Mouse (Mus musculus) urinary bladder, postnatal 4 days (tissue): ENCODE data around the gene Grb14.

ENCODE experiments used
- DNase-seq, 2 experiments: peaks; one replicate each; pipeline ENCODE4 v3.0.0; 2021 to 2022; ENCODE audit warnings: low spot score in 2 of 2

Grb14 gene

GRCm38 (mm10) chr2:64974549-64974948, 50.2 kb downstream of the Grb14 start:
- DNase-seq, result no peak

DNA sequence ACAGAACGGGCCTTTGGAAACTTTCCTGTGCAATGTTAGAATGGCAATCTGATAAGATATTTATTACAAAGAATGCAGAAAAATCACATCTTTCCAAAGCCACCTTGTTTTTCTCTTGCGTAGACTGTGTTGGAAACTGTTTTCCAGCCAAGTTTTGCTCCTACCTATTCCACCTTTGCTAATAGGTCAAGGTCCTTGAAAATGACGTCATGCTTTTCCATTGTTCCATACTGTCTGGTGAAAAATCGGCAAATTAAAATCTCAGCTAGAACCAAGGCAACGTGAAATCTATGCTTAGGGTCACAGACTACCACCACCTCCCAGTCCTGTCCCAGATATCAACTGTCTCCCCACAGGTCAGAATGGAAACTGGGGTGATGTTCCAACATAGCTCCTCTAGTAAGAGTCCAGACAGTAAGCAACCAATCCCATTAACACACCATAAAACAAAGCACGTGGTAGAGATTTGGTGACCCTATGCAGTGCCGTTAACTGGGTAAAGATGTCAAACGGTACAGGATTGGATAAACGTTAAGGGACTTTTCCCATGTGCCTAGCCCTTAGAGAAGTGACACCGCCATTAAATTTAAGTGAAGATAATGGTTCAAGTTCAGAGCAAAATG, 50.9 kb downstream of the Grb14 start:
- no peak for DNase-seq

GRCm38 (mm10) chr2:64973125-64973524, 51.7 kb downstream of the Grb14 start:
- DNase-seq, result no peak

GRCm38 (mm10) chr2:64971828-64972227, 53.0 kb downstream of the Grb14 start:
- no peak for DNase-seq

- DNase-seq, result no peak
These were observed 53.8 kb downstream of the Grb14 start for GRCm38 (mm10) chr2:64970992-64971391.

DNA sequence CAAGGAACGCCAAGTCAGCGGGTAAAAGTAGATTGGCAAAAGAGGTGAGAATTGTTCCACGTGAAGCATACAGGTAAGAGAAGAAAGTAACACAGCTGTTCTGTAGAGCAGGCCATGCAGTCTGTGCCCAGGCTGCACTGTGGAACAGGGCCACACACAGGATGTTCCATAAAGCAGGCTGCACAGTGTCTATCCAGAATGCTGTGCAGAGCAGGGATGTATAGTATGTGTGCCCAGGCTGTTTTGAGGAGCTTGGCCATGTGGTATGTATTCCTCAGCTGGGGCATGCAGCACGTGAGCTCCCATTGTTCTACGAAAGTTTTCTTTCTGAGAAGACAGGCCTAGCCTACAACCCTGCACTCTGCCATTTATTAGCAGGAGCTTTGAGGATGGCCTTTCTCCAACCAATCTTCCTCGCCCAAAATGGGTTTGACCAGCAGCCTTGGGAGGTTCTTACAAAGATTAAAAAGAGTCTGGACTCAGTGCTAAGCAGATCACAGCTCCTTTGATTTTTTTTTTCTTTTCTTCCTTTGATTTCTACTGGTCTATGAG, 57.8 kb downstream of the Grb14 start:
- no peak for DNase-seq

DNA sequence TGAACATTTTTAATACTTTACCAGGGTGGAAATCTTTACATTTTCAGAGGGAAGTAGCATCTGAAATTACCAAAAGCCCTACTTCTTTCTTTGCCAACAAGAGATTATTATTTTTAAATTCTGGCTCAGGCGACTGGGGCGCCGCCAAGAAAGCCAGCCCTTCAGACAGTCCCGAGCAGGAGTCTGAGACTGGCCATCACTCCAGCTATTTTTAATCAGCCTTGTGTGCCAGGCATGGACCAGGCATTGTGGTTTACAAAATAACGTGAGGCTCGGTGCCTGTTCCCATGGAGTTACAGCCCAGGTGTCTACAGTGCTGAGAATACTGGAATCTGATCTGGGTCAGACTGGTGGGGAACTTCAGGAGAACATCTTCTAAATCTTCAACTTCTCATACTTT, 58.5 kb downstream of the Grb14 start:
- DNase-seq, result no peak

GRCm38 (mm10) chr2:64965227-64965864, 59.4 kb downstream of the Grb14 start:
- no peak for DNase-seq

GRCm38 (mm10) chr2:64962196-64962595, 62.6 kb downstream of the Grb14 start:
- no peak for DNase-seq

- DNase-seq, result no peak
These were observed 63.4 kb downstream of the Grb14 start for GRCm38 (mm10) chr2:64961381-64961780.

DNA sequence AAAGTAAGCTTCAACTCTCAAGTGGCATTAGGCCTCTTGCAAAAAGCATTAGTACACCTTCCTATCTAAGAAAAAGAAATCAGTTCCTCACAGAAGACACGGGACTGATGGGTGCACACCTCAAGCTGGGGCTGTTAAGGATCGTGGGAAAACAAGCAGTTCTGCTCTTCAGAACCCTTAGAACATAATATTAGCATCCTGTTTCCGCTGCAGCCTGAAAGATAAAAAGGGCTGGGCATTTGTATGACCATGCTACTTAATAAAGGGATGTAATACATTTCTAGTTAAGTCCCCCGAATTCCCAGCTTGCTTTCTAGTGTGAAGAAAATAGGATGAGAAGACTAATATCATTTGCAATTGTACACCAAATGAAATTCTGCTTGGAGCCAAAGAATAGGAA, 65.1 kb downstream of the Grb14 start:
- DNase-seq, result no peak

DNA sequence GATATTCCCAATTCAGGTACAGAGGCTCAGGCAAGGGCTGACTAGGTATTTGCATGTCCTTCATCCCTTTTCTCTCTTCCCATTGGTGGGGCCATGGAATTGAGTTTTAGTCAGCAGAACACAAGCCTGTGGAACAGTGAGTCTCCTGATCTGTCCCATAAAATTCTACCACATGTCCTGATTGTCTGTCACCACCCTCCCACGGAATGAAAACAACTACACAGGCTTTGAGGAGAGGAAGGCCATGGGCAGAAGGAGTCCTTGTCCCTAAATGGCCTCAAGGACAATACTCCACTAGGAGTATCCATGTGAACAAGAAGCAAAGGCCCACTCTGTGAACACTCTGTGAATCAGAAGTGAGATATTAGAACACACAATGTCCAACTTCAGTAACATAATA, 69.3 kb downstream of the Grb14 start:
- DNase-seq, result no peak

- DNase-seq, result no peak
These were observed 75.6 kb downstream of the Grb14 start for GRCm38 (mm10) chr2:64949210-64949609.

DNA sequence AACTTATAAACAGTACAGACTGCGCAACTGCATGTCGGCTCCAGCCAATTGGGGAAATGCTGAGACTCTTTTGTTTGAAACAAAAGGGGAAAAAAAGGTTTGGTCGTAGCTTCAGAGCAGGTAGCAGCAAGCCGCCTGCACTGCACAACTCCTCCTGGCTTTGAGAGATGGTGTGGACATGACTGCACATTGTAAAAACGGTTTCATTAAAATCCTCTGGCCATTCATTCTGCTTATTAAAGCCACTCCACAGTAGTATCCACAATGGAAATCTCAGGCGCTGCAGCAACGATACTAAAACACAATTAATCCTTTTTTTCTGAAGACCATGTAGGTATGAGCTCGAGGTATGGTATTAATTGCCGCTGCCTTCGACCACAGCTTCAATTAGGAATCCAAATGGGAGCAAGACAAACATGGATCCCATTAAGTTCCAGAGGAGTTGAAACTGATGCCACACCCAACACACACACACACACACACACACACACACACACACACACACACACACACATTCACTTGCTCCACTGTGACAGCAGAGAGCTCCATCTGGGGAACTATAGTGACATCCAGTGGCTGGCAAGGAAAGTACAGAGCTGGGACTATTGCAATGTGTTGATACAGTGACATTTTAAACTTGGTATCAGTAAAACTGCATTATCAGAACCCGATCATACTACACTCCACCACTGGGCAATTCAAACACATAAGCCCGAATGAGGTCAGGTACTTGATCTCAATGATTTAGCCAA, 76.2 kb downstream of the Grb14 start:
- DNase-seq, result no peak

DNA sequence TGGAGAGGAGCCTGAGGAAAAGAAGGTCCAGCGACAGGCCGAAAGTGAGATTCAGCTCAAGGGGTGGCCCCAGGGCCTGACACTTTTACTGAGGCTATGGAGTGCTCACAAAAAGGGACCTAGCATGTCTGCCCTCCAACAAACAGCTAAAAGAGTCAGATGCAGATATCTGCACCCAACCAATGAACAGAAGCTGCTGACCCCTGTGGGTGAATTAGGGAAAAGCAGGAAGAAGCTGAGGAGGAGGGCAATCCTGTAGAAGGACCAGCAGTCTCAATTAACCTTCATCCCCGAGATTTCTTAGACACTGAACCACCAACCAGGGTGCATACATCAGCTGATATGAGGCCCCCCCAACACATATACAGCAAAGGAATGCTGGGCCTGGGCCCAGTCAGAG, 77.3 kb downstream of the Grb14 start:
- DNase-seq, result no peak

GRCm38 (mm10) chr2:64920879-64921278, 103.9 kb downstream of the Grb14 start:
- no peak for DNase-seq

GRCm38 (mm10) chr2:64915448-64915847, 109.3 kb downstream of the Grb14 start:
- DNase-seq, result no peak

- DNase-seq, result no peak
These were observed 119.9 kb downstream of the Grb14 start for GRCm38 (mm10) chr2:64904877-64905276.

DNA sequence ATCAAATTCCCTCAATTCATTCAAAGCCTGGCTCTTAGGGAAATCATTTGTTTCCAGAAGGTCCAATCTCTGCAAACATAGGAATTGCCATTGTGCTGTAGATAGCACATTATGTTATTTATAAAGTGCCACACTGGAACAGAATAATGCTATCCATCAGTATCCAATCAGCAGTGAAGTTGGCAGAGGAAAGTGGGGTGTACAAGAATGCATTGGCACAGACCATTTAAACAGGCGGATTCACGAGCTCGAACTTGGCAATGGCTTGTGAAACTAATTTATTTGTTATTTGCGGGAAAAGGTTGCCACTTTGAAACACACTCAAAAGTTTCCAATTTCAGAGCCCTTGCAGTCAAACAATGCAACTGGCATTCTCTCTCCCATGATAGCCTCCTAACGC, 126.9 kb downstream of the Grb14 start:
- DNase-seq, result no peak

GRCm38 (mm10) chr2:64893233-64893632, 131.6 kb downstream of the Grb14 start:
- no peak for DNase-seq

DNA sequence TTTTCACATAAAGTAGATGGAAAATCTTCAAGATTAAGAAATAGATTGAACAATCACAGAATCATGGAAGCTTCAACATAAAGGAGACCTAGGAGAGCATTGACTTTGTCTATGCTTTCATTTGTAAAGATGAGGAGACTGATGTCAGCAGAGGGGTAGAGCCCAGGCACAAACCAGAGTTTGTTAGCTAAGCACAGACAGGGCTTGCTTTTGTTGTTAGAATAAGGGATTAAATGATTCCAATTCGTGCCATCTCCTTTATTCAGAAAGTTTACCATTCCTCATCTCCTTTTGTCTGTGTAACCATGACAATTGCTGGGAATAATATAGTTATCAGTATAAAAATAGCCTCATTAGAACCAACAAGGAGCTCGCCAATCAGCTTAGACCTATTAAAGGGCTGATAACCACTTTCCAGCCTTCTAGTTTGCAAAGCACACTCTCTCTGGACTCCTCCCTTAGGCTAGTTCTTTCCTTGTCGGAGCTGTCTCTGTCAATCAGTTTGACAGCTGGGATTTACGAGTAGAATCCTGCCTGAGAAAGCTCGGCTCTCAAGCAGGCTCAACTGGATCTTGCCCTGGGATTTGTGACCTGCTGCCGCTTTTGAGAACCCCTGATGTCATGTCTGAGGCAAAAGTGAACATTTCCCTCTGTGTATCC, 137.6 kb downstream of the Grb14 start:
- DNase-seq, result no peak

GRCm38 (mm10) chr2:64885696-64886095, 139.1 kb downstream of the Grb14 start:
- no peak for DNase-seq
